Mouse (Mus musculus) spleen, adult 2 months (tissue): ENCODE measurements around the gene Spock2. TPM values are rescaled to one million over a fixed set of nuclear protein-coding genes. Genes with fewer than 3 reads are reported as not detected.

Source experiments
- DNase-seq, 2 experiments: peaks; one replicate each; pipeline versions ENCODE4 v3.0.0 to v3.0.0-alpha.2; 2012 to 2021; ENCODE audit warnings: low spot score in 2 of 2, low read depth in 1 of 2
- H3K27ac ChIP-seq: fragments of 200-500 bp; 2 replicates; pipeline ENCODE4 v1.5.1; 2012; ENCODE audit warnings: low read length, inconsistent platforms; ENCODE audit not compliant: insufficient read depth
- H3K27me3 ChIP-seq: fragments of 200-500 bp; 2 replicates; pipeline ENCODE4 v1.6.1; 2012; ENCODE audit warnings: mild to moderate bottlenecking, moderate library complexity, low read length, inconsistent platforms; ENCODE audit not compliant: control insufficient read depth, insufficient read depth
- H3K36me3 ChIP-seq: fragments of 200-500 bp; 2 replicates; pipeline ENCODE4 v1.6.1; 2012; ENCODE audit warnings: mild to moderate bottlenecking, low read length, inconsistent platforms; ENCODE audit not compliant: control insufficient read depth, insufficient read depth
- H3K4me1 ChIP-seq: fragments of 200-500 bp; 2 replicates; pipeline ENCODE4 v1.6.1; 2011; ENCODE audit warnings: inconsistent platforms; ENCODE audit not compliant: control insufficient read depth, insufficient read depth, insufficient read length
- H3K4me3 ChIP-seq: fragments of 200-500 bp; 2 replicates; pipeline ENCODE4 v1.5.1; 2011; ENCODE audit warnings: mild to moderate bottlenecking, inconsistent platforms; ENCODE audit not compliant: insufficient read depth, insufficient read length; ENCODE audit errors: extremely low read depth
- CTCF ChIP-seq: fragments of 200-500 bp; IDR thresholded peaks from 2 replicates; pipeline ENCODE4 v1.5.1; 2011; ENCODE audit warnings: mild to moderate bottlenecking, inconsistent platforms; ENCODE audit not compliant: insufficient read depth, insufficient read length, insufficient replicate concordance; ENCODE audit errors: extremely low read depth
- POLR2A ChIP-seq: fragments of 200-500 bp; IDR thresholded peaks from 2 replicates; pipeline ENCODE4 v1.6.1; 2011; ENCODE audit warnings: low read depth, low read length, inconsistent platforms
- WGBS: fragments of 180-500 bp; shearing (Covaris S2); methylation state at CpG from one replicate; pipeline ENCODE4 v1.1.7; 2018; 5-methylcytosine and 5-hydroxymethylcytosine counted together
- polyA plus RNA-seq: library from polyadenylated mRNA; depleted of rRNA; stranded (reverse); fragments of >200 nt; gene quantifications from 2 replicates; pipeline ENCODE4 v1.2.3, GENCODE M21; 2012

The Spock2 gene
- polyA plus RNA-seq, 1 experiment: 2.4 TPM

GRCm38 (mm10) chr10:60084065-60084464 lies 22.0 kb upstream of the Spock2 start:
- Histone ChIP-seq H3K36me3 (no peaks in the 10 kb centered on the region), H3K4me1 (peaks cover 22% of the 10 kb centered on the region; the same call in 1 of the 2 replicates), H3K27ac (no peak overlapping the region), H3K4me3 (no peak overlapping the region), H3K27me3 (no peaks in the 10 kb centered on the region)
- DNase-seq: no peak
- 85% methylated on average over 4 of the region's 4 CpGs for WGBS
- TF ChIP-seq POLR2A (no peak), CTCF (no peak)

- Histone ChIP-seq H3K36me3 (no peaks in the 10 kb centered on the region), H3K4me1 (no peaks in the 10 kb centered on the region), H3K27ac (no peak overlapping the region), H3K4me3 (no peak overlapping the region), H3K27me3 (no peaks in the 10 kb centered on the region)
- no peak for TF ChIP-seq POLR2A
- no peak for TF ChIP-seq CTCF
- WGBS: 93% methylated on average over 2 of the region's 2 CpGs
- DNase-seq: no peak
Measured at GRCm38 (mm10) chr10:60092311-60092710, 13.7 kb upstream of the Spock2 start.

GRCm38 (mm10) chr10:60093751-60094150 lies 12.3 kb upstream of the Spock2 start:
- DNase-seq: no peak
- Histone ChIP-seq H3K36me3 (no peaks in the 10 kb centered on the region), H3K27me3 (no peaks in the 10 kb centered on the region), H3K4me1 (no peaks in the 10 kb centered on the region), H3K27ac (no peak overlapping the region), H3K4me3 (no peak overlapping the region)
- TF ChIP-seq POLR2A (no peak), CTCF (no peak)
- WGBS: 88% methylated on average over 2 of the region's 2 CpGs

- TF ChIP-seq POLR2A: no peak
- TF ChIP-seq CTCF: no peak
- WGBS: 98% methylated on average over 2 of the region's 2 CpGs
- no peak for DNase-seq
- Histone ChIP-seq H3K4me3 (no peak overlapping the region), H3K27ac (no peak overlapping the region), H3K4me1 (no peaks in the 10 kb centered on the region), H3K36me3 (no peaks in the 10 kb centered on the region), H3K27me3 (no peaks in the 10 kb centered on the region)
Measured at GRCm38 (mm10) chr10:60095558-60095957, 10.5 kb upstream of the Spock2 start.

GRCm38 (mm10) chr10:60096302-60096701 lies 9.7 kb upstream of the Spock2 start:
- Histone ChIP-seq H3K36me3 (no peaks in the 10 kb centered on the region), H3K4me1 (no peaks in the 10 kb centered on the region), H3K27me3 (no peaks in the 10 kb centered on the region), H3K4me3 (no peak overlapping the region), H3K27ac (no peak overlapping the region)
- TF ChIP-seq CTCF: no peak
- no peak for TF ChIP-seq POLR2A
- DNase-seq: no peak
- WGBS: 83% methylated on average over 1 of the region's 1 CpGs

- TF ChIP-seq CTCF: no peak
- TF ChIP-seq POLR2A: no peak
- WGBS: 92% methylated on average over 9 of the region's 9 CpGs
- Histone ChIP-seq H3K27ac (no peak overlapping the region), H3K36me3 (no peaks in the 10 kb centered on the region), H3K4me3 (no peak overlapping the region), H3K27me3 (no peaks in the 10 kb centered on the region), H3K4me1 (no peaks in the 10 kb centered on the region)
- DNase-seq: no peak
Measured at GRCm38 (mm10) chr10:60097146-60097545, 8.9 kb upstream of the Spock2 start.

GRCm38 (mm10) chr10:60097774-60098173 lies 8.2 kb upstream of the Spock2 start:
- Histone ChIP-seq H3K27ac (no peak overlapping the region), H3K4me1 (no peaks in the 10 kb centered on the region), H3K4me3 (no peak overlapping the region), H3K27me3 (no peaks in the 10 kb centered on the region), H3K36me3 (no peaks in the 10 kb centered on the region)
- DNase-seq: no peak
- no peak for TF ChIP-seq POLR2A
- no peak for TF ChIP-seq CTCF
- 96% methylated on average over 5 of the region's 5 CpGs for WGBS
